Mouse (Mus musculus): Measurements from ENCODE around the gene Mta1. TPM values are rescaled to one million over a fixed set of nuclear protein-coding genes. Genes with fewer than 3 reads are reported as not detected.

Gene Mta1
- polyA plus RNA-seq, 1 experiment: 47.6 TPM

DNA sequence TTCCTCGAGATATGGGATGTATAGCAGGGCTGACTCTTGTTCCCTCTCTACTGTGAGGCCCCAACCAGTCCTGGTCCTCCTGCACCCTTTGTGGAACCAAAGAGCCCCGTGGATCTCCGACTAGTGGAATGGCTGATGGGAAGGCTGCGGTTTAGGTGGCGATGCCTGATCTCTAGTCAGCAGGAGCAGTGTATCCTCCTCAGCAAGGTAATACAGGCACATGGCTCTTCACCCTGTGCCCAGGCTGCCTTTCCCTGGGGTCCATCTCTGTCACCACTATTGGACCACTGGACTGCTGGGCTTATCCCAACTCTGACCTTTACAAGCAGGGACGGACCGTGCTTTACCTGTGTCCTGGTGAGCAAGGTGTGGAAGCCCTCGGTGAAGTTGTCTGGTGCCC lies 59.4 kb downstream of the Mta1 start:
- Histone ChIP-seq H3K4me3 (ENCODE audit: low read depth, low read length) (no peak overlapping the region), H3K36me3 (ENCODE audit: control insufficient read depth, insufficient read depth, low read length) (peaks cover 21% of the 10 kb centered on the region), H3K27me3 (ENCODE audit: control insufficient read depth, insufficient read depth, low read length) (no peaks in the 10 kb centered on the region), H3K4me1 (ENCODE audit: control insufficient read depth, insufficient read depth, insufficient read length, low read length) (peaks cover 12% of the 10 kb centered on the region; the same call in 1 of the 2 replicates), H3K27ac (ENCODE audit: insufficient read depth, low read depth, low read length) (no peak overlapping the region)
- TF ChIP-seq POLR2A (IDR thresholded peaks at IDR 0.05; ENCODE audit: low read depth, low read length) (no peak), CTCF (IDR thresholded peaks at IDR 0.05; ENCODE audit: extremely low read depth, insufficient read length, insufficient replicate concordance, low read depth, low read length) (no peak)
- 78% methylated on average over 8 of the region's 8 CpGs for WGBS

DNA sequence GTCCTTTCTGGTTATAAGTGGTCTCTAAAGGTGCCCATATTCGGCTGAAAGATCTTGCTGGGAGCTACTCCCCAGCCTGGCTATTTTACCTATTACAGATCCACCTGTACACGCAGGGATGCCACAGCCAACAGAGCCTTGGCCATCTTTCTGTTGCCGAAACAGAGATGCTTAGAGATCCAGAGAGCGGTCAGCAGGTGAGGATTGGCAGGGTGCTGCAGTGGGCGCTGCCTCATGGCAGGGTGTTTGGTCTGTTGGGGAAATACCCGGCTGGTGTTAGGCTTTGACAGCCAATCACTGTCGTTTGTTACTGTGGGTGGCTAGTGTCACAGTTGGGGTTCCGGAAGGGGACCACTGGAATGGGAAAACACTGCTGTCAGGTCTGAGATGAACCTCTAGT lies 59.9 kb downstream of the Mta1 start:
- TF ChIP-seq POLR2A (IDR thresholded peaks at IDR 0.05; ENCODE audit: low read depth, low read length): no peak
- TF ChIP-seq CTCF (IDR thresholded peaks at IDR 0.05; ENCODE audit: extremely low read depth, insufficient read length, insufficient replicate concordance, low read depth, low read length): no peak

DNA sequence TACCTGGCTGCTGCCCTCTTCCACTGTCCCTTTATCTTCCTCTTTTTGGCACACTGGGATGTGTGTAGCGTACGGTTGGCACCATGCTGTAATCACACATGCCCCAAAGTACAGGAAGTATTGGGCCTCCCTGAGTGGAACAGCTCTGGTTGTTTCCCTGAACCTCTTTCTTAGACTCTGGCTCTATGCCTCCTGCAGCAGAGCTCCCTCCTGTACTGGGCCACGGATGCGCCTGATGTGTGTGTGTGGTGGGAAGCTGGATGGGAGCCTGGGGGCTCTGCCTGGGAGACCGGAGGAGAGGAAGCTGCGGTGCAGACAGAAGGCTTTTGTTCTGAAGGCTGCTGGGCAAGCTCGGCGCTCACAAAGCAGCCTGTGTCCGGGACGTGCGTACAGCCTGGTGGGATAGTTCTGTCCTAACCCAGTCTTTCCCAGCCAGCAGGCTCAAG lies 65.5 kb downstream of the Mta1 start:
- H3K27ac ChIP-seq (ENCODE audit: insufficient read depth, low read depth, low read length): no peak overlapping the region
- TF ChIP-seq CTCF (IDR thresholded peaks at IDR 0.05; ENCODE audit: extremely low read depth, insufficient read length, insufficient replicate concordance, low read depth, low read length) (no peak), POLR2A (IDR thresholded peaks at IDR 0.05; ENCODE audit: low read depth, low read length) (no peak)
- WGBS: 89% methylated on average over 11 of the region's 11 CpGs
- peaks cover 4% of the 10 kb centered on the region; the same call in 1 of the 2 replicates for H3K4me1 ChIP-seq (ENCODE audit: control insufficient read depth, insufficient read depth, insufficient read length, low read length)
- H3K27me3 ChIP-seq (ENCODE audit: control insufficient read depth, insufficient read depth, low read length): no peaks in the 10 kb centered on the region
- H3K4me3 ChIP-seq (ENCODE audit: low read depth, low read length): no peak overlapping the region
- peaks cover 16% of the 10 kb centered on the region for H3K36me3 ChIP-seq (ENCODE audit: control insufficient read depth, insufficient read depth, low read length)

More for the DNA sequence above, 59.9 kb downstream of the Mta1 start:
- Histone ChIP-seq H3K4me1 (ENCODE audit: control insufficient read depth, insufficient read depth, insufficient read length, low read length) (peaks cover 12% of the 10 kb centered on the region; the same call in 1 of the 2 replicates), H3K4me3 (ENCODE audit: low read depth, low read length) (no peak overlapping the region), H3K36me3 (ENCODE audit: control insufficient read depth, insufficient read depth, low read length) (peaks cover 22% of the 10 kb centered on the region), H3K27me3 (ENCODE audit: control insufficient read depth, insufficient read depth, low read length) (no peaks in the 10 kb centered on the region), H3K27ac (ENCODE audit: insufficient read depth, low read depth, low read length) (no peak overlapping the region)
- 92% methylated on average over 8 of the region's 8 CpGs for WGBS

DNA sequence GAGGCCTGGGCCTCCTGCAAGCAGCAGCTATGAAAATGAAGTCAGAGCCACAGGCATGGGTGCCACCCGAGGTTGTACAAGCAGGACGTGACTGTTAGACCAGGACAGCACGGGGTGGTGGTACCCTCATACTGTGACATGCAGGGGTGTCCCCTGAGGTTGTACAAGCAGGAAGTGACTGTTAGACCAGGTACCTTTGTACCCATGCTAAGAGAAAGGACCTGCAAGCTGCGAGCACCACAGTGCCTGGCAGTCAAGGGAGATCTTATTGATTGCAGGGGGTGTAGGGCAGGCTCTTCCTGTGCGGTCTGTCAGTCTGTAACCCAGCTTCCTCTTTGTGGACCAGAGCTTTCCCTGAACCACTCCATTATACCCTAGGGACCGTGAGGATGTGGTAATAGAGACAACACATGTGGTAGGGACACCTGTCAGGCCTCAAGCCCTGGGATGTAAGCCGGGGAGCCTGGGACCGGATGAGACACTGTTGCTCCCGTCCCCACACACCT lies 70.0 kb downstream of the Mta1 start:
- WGBS: 55% methylated on average over 9 of the region's 9 CpGs
- Histone ChIP-seq H3K27ac (ENCODE audit: insufficient read depth, low read depth, low read length) (no peak overlapping the region), H3K36me3 (ENCODE audit: control insufficient read depth, insufficient read depth, low read length) (peaks cover 4% of the 10 kb centered on the region; the same call in 1 of the 2 replicates), H3K27me3 (ENCODE audit: control insufficient read depth, insufficient read depth, low read length) (no peaks in the 10 kb centered on the region), H3K4me1 (ENCODE audit: control insufficient read depth, insufficient read depth, insufficient read length, low read length) (peaks cover 4% of the 10 kb centered on the region; the same call in 1 of the 2 replicates), H3K4me3 (ENCODE audit: low read depth, low read length) (no peak overlapping the region)
- TF ChIP-seq POLR2A (IDR thresholded peaks at IDR 0.05; ENCODE audit: low read depth, low read length) (no peak), CTCF (IDR thresholded peaks at IDR 0.05; ENCODE audit: extremely low read depth, insufficient read length, insufficient replicate concordance, low read depth, low read length) (no peak)

DNA sequence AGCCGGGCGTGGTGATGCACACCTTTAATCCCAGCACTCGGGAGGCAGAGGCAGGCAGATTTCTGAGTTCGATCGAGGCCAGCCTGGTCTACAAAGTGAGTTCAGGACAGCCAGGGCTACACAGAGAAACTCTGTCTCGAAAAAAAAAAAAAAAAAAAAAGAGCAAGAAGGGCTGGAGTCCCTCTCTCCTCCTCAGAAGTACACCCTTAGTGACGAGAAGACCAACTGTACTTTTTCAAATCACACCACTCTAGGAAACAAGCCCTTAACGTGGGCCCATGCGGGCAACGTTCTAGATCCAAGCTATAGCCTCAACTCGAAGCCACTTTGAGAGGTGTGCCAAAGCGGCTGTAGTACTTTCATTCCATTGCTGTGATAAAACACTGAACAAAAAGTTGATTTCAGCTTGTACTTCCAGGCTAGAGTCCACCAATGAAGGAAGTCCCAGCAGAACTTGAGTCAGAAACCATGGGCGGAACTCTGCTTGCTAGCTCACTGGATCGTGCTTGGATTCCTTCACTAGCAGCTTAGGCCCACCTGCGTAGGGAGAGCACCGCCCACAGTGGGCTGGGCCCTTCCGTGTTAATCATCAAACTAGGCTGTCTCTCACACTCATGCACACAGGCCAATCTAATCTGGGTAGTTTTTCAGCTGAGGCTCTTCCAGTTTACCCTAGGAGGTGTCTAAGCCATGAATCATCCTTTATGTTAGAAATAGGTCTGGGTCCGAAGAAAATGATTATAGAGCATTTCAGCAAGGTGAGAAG lies 79.1 kb downstream of the Mta1 start:
- WGBS: 77% methylated on average over 18 of the region's 18 CpGs
- Histone ChIP-seq H3K36me3 (ENCODE audit: control insufficient read depth, insufficient read depth, low read length) (no peaks in the 10 kb centered on the region), H3K27me3 (ENCODE audit: control insufficient read depth, insufficient read depth, low read length) (no peaks in the 10 kb centered on the region), H3K4me1 (ENCODE audit: control insufficient read depth, insufficient read depth, insufficient read length, low read length) (peaks cover 2% of the 10 kb centered on the region; the same call in 1 of the 2 replicates), H3K4me3 (ENCODE audit: low read depth, low read length) (no peak overlapping the region), H3K27ac (ENCODE audit: insufficient read depth, low read depth, low read length) (no peak overlapping the region)
- no peak for TF ChIP-seq POLR2A (IDR thresholded peaks at IDR 0.05; ENCODE audit: low read depth, low read length)
- no peak for TF ChIP-seq CTCF (IDR thresholded peaks at IDR 0.05; ENCODE audit: extremely low read depth, insufficient read length, insufficient replicate concordance, low read depth, low read length)

DNA sequence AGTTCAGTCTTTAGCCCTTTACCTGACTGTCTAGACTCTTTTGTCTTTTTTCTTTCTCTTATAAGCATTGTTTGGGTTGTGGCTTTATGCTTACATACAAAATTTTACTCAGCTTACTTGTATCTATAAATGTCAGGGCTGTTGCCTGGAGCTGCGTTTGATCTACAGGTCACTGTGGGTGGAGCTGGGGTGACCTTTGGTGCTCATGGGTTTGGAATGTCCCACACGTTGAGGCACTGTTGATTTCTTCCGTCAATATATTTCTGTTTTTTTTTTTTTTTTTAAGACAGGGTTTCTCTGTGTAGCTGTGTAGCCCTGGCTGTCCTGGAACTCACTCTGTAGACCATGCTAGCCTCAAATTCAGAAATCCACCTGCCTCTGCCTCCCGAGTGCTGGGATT lies 82.9 kb downstream of the Mta1 start:
- TF ChIP-seq CTCF (IDR thresholded peaks at IDR 0.05; ENCODE audit: extremely low read depth, insufficient read length, insufficient replicate concordance, low read depth, low read length): no peak
- no peak for TF ChIP-seq POLR2A (IDR thresholded peaks at IDR 0.05; ENCODE audit: low read depth, low read length)
- H3K27ac ChIP-seq (ENCODE audit: insufficient read depth, low read depth, low read length): no peak overlapping the region
- WGBS: 35% methylated on average over 4 of the region's 4 CpGs
- H3K36me3 ChIP-seq (ENCODE audit: control insufficient read depth, insufficient read depth, low read length): no peaks in the 10 kb centered on the region
- H3K4me3 ChIP-seq (ENCODE audit: low read depth, low read length): no peak overlapping the region
- peaks cover 12% of the 10 kb centered on the region for H3K27me3 ChIP-seq (ENCODE audit: control insufficient read depth, insufficient read depth, low read length)
- peaks cover 2% of the 10 kb centered on the region; the same call in 1 of the 2 replicates for H3K4me1 ChIP-seq (ENCODE audit: control insufficient read depth, insufficient read depth, insufficient read length, low read length)

DNA sequence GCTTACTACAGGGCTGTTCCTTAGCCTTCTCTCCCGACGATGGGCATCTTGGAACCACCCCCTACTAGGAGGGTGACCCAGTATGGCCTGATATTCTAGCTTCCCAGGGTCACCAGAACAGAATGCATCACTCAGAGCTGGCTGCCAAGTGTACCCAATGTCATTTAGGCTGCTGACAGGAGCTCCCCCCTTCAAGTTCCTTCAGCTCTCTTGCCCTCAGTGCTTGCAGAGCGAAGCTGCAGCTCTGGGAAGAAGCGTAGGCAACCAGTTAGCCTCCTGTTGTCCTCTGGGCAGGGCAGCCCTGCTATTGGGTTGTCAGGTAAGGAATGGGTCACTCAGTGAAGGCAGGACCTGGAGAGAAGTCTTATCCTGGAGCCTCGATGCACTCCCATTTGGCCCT lies 86.9 kb downstream of the Mta1 start:
- H3K36me3 ChIP-seq (ENCODE audit: control insufficient read depth, insufficient read depth, low read length): no peaks in the 10 kb centered on the region
- H3K27me3 ChIP-seq (ENCODE audit: control insufficient read depth, insufficient read depth, low read length): peaks cover 27% of the 10 kb centered on the region
- no peak overlapping the region for H3K27ac ChIP-seq (ENCODE audit: insufficient read depth, low read depth, low read length)
- WGBS: 68% methylated on average over 5 of the region's 5 CpGs
- TF ChIP-seq POLR2A (IDR thresholded peaks at IDR 0.05; ENCODE audit: low read depth, low read length) (no peak), CTCF (IDR thresholded peaks at IDR 0.05; ENCODE audit: extremely low read depth, insufficient read length, insufficient replicate concordance, low read depth, low read length) (no peak)
- peaks cover 10% of the 10 kb centered on the region for H3K4me1 ChIP-seq (ENCODE audit: control insufficient read depth, insufficient read depth, insufficient read length, low read length)
- H3K4me3 ChIP-seq (ENCODE audit: low read depth, low read length): no peak overlapping the region

Measured in small intestine, adult 2 months (tissue).